Mouse (Mus musculus): Measurements from ENCODE around the gene Gm20767.
"Not testable (repeated sequence)": the region's sequence is repeated elsewhere in the genome, so short reads cannot be mapped to it uniquely, and the experiment has no call there.

DNA sequence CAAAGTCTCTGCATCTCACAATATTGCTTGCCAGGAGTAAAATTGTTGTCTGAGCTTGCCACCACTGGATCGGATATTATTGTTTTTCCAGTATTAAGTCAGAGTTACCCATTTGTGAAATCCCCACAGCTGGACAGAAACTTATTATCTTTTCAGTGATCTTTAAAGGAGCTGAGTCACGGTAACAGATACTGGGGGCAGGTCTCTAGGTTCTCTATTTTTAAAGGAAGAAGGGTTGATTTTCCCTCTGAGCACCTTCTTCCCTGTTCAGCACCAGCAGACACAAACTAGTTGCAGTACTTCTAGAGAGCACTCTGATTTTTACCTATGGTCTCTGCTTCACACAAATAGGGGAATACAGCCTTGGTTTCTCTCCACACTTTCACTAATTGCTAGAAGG is 33.0 kb upstream of the Gm20767 start:
- TF ChIP-seq GATA1 (IDR thresholded peaks at IDR 0.05; ENCODE audit: borderline replicate concordance, low read length); FLI1 (IDR thresholded peaks at IDR 0.05; ENCODE audit: low read length): not testable (repeated sequence)
